Mouse (Mus musculus): ENCODE results near the gene 1810024B03Rik.
"Not testable (repeated sequence)": the region's sequence is repeated elsewhere in the genome, so short reads cannot be mapped to it uniquely, and the experiment has no call there.

1810024B03Rik gene

DNA sequence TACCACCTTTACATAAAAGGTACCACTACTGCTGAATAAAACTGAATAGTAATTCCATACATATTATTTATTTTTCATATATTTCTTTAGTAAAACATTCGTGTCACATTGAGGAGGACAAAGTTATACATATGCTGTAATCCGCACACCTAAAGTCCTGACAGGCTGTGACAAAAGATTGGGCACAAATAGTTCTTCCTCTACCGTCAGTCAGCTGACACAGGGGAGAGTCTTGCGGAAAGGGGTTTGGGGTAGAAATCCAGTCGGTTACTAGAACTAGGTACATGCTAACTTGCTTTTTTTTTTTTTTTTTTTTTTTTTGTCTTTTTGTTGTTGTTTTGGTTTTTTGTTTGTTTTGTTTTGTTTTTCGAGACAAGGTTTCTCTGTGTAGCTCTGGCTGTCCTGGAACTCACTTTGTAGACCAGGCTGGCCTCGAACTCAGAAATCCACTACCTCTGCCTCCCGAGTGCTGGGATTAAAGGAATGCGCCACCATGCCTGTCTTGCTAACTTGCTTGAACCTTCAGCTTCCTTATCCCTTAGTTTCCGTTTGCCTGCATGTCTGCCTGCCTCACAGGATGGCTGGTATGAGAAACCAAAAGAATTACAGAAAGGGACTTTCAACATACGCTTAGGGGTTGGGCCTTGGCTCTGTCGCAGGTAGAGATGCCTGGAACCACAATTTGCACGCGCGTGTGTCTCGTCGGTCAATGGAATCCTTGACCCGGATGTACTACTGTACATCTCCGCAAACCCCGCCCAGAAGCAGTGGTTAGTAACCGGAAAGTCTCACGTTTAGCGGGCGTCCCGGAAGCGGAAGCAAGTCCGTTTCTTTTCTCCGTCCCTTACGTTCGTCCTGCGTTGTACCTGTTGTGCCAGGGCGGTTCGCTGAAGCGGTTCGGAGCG, at the start of gene 1810024B03Rik, which contains the start of gene Snrnp200:
TSS of gene 1810024B03Rik (minus strand) at position 734 of the 905 bp plus-strand sequence.
TSS of gene Snrnp200 (plus strand) at position 840 of the 905 bp plus-strand sequence.
- DNase-seq (ENCODE audit: extremely low read depth, insufficient read length, low spot score), result peak; percentile 87

DNA sequence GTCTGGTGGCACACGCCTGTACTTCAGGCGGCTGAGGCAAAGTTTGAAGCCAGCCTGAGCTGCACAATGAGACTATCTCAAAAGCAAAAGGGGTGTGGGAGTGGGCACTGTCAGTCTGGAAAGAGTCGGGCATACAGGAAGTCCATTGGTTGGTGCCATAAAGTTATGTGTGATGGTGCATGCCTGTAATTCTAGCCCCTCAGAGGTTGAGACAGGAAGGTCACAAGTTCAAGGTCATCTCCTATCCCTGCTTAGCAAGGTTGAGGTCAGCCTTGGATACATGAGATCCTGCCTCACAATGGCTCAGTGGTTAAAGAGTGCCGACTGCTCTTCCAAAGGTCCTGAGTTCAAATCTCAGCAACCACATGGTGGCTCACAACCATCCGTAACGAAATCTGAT, 47.2 kb upstream of the 1810024B03Rik start:
- no peak for DNase-seq (ENCODE audit: extremely low read depth, insufficient read length, low spot score)

DNA sequence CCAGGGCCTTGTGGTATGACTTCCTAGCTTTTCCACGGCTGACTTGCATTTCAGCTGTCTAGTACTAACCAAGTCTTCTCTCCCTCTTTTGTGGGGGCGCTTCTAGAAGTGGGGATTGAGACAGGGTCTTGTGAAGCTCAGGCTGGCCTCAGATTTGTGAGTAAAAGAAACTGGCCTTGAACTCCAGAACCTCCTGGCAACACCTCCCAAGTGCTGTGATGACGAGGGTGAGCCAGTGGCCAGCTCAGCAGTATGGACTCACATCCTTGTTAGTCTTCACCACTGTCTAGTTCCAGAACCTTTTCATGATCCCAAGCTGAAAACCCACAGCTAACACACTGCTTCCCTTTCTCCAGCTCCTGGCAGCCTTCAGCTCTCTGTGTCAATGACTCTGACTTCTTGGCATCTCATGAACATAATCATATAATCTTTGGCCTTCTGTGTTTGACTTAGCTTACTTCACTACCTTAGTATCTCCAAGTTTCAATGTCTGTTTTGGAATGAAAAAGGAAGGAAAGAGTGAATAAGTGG, 46.6 kb upstream of the 1810024B03Rik start:
- DNase-seq (ENCODE audit: extremely low read depth, insufficient read length, low spot score), result no peak

DNA sequence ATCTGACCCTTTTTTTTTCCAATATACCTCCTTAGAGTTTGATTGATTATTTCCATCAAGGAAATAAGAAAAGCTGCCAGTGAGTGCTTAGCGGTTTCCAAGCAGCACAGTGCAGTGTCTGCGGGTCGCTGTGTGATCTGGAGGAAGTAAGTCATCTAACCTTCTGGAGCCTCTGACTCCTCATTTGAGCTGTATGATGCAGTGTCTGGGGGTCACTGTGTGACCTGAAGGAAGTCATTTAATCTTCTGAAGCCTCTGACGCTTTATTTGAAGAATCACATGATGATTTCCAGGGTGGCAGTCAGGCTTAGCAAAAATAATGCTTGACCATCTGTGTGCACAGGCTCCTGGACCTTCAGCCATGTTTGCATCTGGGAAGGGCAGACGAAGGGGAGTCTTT, 44.7 kb upstream of the 1810024B03Rik start:
- DNase-seq (ENCODE audit: extremely low read depth, insufficient read length, low spot score), result no peak

DNA sequence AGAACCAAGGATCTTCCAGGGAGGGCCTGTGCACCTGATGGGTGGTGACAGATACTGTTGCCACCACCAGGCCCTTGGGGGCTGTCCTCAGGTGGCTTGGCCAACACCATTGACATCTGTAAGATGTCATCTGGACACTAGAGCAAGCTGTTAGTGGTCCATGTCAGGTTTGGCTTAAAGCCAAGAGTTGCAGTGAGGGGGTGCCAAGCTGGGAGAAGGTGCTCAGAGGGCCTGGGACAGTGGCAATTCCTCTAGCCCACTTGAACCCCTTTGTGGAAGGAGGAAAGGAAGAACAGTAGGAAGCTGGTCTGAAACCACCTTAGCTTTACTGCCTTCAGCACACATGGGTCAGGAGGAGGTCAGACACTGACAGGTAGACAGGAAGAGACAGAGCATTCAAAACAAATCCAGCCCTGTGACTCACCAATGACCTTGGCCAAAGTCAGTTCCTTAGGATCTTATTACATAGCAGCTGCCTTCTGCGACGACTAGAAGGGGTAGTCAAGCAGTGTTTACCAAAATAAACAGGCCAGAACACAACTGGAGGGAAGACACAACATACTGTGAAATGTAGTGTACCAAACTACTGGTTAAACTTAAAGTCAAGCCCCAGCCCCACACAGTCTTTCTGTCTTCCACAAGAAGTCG, 43.9 kb upstream of the 1810024B03Rik start:
- DNase-seq (ENCODE audit: extremely low read depth, insufficient read length, low spot score), result no peak

DNA sequence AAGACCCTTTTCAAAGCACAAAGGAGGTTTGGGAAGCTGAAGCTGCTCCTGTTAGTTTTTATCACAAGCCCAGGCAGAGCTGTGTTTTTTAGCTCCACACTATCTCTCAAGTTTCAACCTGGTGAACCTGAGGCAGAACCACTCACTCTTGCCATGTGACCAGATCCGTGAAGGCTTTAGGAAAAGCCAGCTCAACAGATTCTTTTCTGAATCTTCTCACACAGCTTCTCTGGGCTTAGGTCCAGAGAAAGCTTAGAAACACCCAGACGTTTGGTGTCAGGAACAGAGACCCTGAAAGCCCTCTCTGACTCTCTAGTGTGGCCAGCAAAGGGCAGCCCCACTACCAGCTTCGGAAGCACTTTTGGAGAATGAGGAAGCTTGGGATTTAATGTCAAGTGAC, 43.4 kb upstream of the 1810024B03Rik start:
- DNase-seq (ENCODE audit: extremely low read depth, insufficient read length, low spot score), result no peak

DNA sequence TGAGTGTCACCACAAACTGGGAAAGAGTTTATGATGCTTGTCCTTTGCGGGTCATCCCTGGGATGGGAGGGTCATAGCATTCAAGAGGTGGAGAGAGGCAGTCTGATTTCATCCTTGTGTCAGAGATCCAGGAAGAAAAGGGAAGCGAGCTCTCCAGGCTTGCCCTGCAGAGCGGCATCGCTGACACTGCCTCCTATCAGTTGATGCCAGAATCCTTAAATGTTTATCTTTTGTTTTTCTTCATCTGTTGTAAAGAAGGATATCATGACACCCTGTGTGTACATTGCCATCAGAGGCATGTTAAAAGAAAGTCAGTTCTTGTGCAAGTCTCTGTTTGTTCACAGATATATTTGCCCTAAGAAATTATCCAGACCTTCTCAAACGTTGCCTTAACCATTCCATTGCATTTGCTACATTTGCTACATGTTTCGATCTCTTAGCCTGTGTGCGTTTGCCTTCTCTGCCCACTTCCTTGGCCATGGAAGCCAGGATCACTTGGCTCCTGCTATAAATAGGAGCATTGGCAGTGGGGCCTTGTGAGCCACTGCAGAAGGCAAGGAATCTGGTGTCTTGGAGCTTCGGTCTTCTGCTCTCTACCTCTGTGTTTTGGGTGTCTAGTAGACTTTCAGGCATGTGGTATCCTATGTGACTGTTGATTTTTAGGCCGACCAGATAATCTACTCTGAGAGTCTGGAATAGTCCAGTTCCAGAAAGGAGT, 42.4 kb upstream of the 1810024B03Rik start:
- no peak for DNase-seq (ENCODE audit: extremely low read depth, insufficient read length, low spot score)

DNA sequence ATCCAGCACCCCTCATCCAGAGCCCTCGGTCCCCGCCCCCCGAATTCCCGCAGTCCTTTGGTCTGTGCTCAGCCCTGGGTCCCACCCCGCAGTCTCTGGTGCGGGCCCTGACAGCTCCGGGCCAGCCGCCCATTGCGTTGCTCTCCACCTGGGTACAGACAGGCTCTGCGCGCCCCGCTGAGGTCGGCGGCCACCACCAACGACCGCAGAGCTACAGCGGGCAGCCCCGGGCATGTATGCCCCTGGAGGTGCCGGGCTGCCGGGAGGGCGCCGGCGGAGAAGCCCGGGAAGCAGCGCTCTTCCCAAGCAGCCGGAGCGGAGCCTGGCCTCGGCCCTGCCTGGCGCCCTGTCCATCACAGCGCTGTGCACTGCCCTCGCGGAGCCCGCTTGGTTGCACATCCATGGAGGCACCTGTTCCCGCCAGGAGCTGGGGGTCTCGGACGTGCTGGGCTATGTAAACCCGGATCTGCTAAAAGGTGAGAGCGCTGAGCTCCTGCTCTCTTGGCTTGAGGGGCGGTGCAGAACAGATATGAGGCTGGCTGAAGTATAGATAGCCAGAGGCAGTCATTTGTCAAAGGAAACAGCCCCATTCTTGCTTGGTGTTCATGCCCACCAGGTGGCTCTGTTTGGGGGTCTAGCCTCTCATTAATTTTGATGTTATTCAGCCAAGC, 40.4 kb upstream of the 1810024B03Rik start:
- no peak for DNase-seq (ENCODE audit: extremely low read depth, insufficient read length, low spot score)

DNA sequence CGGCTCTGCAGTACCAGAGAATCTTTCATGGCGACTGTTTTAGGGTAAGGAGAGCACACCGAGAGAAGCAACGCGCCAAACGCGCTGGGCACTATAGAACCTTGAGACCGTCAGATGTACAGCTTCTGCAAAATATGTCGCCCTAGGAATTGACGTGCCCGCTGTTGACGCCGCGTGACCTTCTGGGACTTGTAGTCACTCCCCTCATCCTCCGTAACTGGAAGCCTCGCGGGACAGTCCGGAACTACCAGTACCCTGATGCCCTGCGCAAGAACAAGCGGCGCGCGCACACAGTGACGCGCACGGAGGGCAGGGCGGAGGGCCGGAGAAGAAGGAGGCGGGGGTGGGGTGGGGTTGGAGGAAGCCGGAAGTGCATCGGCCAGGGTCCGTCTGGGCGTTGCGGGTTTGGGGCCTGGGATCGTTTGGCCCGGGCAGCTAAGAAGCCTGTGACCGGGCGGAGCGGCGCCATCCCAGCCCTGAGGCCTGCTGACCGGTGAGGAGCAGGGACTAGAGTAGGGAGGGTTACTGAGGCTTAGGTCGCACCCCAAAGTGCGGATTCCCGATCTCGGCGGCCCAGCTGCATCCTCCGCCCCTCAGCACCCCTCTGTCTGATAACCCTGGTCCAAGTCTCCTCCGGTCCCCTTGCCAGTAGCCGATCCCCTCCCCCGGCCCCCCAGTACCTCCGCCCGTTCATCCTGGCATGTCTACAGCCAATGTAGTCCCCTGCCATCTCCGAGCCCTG, 39.7 kb upstream of the 1810024B03Rik start, which contains the start of the genes Ciao1 and Tmem127:
TSS of gene Ciao1 (minus strand) at position 225 of the 742 bp plus-strand sequence.
TSS of gene Tmem127 (plus strand) at position 317 of the 742 bp plus-strand sequence.
- DNase-seq (ENCODE audit: extremely low read depth, insufficient read length, low spot score), result peak; percentile 99

DNA sequence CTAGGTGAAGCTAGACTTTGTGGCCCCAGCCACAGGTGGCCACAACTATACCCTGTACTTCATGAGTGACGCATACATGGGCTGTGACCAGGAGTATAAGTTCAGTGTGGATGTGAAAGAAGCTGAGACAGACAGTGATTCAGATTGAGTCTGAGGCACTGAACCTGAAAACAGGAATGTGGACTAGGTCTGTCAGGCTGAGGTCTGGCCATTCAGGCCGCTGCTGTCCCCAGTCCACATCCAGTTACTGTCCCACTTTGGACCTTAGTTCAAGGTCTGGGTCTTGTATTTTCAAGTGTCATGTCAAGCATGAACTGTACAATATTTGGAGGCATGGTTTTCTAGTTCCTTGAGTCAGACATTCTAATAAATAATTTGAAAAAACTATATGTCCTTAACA, 32.0 kb upstream of the 1810024B03Rik start:
- DNase-seq (ENCODE audit: extremely low read depth, insufficient read length, low spot score), result no peak

DNA sequence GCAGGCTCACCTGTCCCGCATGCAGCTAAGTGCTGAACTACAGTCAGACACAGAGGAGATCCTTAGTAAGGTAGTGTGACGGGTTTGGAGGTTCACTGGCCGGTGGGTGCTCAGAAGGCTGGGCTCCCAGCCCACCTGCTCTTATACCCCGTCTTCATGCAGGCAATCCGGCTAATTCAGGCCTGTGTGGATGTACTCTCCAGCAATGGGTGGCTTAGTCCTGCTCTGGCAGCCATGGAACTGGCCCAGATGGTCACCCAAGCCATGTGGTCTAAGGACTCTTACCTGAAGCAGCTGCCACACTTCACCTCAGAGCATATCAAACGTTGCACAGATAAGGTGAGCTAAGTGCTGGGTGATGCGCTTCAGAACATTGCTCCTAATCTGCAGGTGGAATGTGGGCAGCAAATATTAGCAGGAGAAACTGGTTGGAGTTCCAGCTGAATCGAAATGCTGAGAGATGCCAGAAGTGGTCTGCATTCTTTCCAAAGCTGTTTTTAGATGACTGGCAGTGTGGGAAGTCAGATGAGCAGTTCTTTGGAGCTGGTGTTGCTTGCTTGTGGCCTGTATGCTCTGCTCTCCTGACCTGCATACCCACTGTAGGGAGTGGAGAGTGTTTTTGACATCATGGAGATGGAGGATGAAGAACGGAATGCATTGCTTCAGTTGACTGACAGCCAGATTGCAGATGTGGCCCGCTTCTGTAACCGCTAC, 30.0 kb upstream of the 1810024B03Rik start:
- no peak for DNase-seq (ENCODE audit: extremely low read depth, insufficient read length, low spot score)

DNA sequence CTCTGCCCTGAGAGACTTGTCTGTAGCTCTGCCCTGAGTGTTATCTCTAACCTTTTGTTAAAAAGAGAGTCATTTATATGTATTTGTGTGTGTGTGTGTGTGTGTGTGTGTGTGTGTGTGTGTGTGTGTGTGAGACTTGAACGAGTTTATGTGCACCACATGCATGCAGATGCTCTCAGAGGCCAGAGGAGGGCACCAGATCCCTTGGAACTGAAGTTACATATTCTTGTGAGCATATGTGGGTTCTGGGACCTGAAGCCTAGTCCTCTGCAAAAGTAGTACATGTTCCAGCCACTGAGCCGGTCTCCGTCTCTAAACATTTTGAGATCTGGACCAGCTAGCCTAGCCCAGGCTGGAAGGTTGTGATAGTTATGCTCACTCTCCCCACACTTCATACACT, 17.2 kb upstream of the 1810024B03Rik start:
- DNase-seq (ENCODE audit: extremely low read depth, insufficient read length, low spot score), result no peak

DNA sequence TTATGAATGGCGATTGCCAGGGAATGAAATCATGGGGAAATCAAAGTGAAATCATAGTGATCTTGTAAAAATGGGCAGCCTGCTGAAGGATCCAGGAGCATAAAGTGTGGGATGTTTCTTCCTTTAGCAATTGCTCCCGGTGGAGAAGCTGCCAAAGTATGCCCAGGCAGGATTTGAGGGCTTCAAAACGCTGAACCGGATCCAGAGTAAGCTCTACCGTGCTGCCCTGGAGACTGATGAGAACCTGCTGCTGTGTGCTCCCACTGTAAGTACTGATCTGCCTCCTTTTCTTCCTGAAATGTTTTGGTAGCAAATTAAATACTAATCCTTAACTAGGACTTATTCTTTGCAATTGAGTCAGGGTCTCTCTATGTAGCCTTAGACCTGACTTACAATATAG, 9.7 kb upstream of the 1810024B03Rik start:
- no peak for DNase-seq (ENCODE audit: extremely low read depth, insufficient read length, low spot score)

DNA sequence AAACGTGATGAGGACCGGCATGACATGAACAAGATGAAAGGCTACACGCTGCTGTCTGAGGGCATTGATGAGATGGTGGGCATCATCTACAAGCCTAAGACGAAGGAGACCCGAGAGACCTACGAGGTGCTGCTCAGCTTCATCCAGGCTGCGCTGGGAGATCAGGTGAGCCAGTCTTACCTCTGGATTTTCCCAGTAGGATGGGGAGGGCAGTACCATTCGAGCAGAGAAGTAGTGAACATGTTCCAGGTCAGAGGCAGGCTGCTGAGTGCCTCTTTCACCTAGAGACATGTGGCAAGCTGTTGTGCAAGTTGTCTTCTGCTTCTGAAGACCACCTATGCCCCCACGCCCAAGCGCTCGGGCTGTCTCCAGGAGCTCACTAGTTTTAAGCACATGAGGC, 2.6 kb upstream of the 1810024B03Rik start:
- no peak for DNase-seq (ENCODE audit: extremely low read depth, insufficient read length, low spot score)

DNA sequence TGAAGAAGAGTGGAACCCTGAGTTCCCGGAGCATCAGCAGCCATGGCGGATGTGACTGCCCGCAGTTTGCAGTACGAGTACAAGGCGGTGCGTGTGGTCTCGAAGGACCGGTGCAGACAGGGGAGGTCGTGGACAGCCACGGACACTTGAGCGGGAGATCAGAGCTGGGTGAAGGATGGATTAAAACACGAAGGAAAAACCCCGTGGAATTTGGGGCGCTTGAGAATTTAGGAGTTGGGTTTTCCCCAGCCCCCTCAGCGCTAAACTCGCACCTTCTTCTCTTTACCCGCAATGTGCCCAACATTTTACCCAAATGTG, 331 bp upstream of the 1810024B03Rik start:
- DNase-seq (ENCODE audit: extremely low read depth, insufficient read length, low spot score), result no peak

DNA sequence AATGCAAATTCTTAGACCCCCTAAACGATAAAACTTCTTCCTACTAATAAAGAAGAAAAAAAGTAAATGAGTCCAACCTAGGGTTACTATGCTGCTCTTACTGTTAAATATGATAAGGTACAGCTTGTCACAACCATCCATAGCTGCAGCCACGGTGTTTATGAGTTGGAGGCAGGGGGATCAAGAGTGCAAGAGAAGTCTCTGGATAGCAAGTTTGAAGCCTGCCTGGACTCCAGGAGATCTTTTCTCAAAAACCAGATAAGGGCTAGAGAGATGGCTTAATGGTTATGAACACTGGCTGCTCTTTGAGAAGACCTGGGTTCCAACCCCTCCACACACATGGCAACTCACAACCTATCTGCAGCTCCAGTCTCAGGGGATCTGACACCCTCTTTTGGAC, 1.2 kb downstream of the 1810024B03Rik start:
- no peak for DNase-seq (ENCODE audit: extremely low read depth, insufficient read length, low spot score)

DNA sequence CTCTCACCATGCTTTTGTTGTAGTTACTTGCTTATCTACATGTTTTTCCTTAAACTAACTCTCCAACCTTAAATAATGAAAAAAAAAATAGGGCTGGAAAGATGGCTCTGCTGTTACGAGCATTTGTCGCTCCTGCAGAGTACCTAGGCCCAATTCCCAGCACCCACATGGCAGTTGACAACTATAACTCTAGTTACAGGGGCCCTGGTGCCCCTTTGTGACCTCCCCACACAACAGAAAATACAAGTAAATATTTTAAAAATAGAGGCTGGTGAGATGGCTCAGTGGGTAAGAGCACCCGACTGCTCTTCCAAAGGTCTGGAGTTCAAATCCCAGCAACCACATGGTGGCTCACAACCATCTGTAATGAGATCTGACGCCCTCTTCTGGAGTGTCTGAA, 2.1 kb downstream of the 1810024B03Rik start:
- DNase-seq (ENCODE audit: extremely low read depth, insufficient read length, low spot score), result not testable (repeated sequence)

DNA sequence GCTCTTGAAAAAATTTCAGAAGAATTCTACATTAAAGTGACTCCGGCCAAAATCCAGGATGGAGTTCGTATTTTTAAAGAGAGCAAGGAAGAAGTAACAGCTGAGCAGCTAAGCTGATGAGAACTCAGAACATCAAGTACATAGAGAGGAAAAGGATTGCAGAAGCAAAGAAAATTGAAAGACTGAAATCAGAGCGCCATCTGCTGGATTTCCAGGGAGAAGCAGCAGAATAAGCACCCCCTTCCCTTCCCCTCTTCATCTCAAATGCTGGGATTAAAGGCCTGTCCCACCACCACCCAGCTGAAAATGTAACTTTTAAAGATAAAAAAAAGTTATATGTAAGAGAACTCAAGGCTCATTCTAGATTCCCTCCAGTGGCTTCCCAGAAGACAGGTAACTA, 3.1 kb downstream of the 1810024B03Rik start:
- peak; percentile 28 for DNase-seq (ENCODE audit: extremely low read depth, insufficient read length, low spot score)

DNA sequence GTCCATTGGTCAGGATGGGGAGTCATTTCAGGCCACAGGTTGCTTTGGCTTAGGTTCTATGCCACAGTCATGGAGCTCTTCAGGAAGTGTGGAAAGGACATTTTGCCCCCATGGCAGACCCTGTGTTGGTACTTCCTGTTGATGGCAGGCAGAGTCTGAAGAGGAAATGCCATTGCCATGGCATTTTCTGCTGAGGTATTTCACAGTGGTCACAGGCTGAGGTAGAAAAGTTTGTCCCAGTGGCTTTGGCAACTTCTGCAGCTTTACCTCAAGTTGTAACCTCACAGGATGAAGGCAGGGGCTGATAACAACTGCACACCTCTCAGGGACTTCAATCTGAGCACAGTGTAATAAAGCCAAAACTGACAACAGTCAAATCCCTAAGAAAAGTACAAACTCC, 18.5 kb downstream of the 1810024B03Rik start:
- DNase-seq (ENCODE audit: extremely low read depth, insufficient read length, low spot score), result no peak
